Mouse (Mus musculus) heart, postnatal 0 days (tissue): ENCODE measurements at regions not wholly inside any gene's neighbourhood (a gene's known extent, or its start where the extent isn't known, plus 50 kb on each side); places are given as distances from the start of the nearest gene placed in this dataset.

Experiments
- ATAC-seq: fragments of 200-750 bp; cut with Nextera tagmentation; 2 replicates; pipeline ENCODE4 v1.8.0; 2017; ENCODE audit warnings: low read depth, moderate number of reproducible peaks, moderate library complexity; ENCODE audit not compliant: insufficient read depth
- DNase-seq: peaks from one replicate; pipeline ENCODE4 v3.0.0-alpha.2; 2016; ENCODE audit warnings: low spot score
- H3K27ac ChIP-seq: fragments of 300-500 bp; sonication (generic); 2 replicates; pipeline ENCODE4 v1.5.1; 2014; ENCODE audit warnings: low read depth, mild to moderate bottlenecking
- H3K27me3 ChIP-seq: fragments of 300-500 bp; sonication (generic); 2 replicates; pipeline ENCODE4 v1.6.1; 2014; ENCODE audit warnings: low read length, mixed read lengths; ENCODE audit not compliant: control insufficient read depth, insufficient read depth
- H3K36me3 ChIP-seq: fragments of 300-500 bp; sonication (generic); replicated peaks from 2 replicates; pipeline ENCODE4 v1.6.1; 2014; ENCODE audit warnings: low read length, mixed read lengths; ENCODE audit not compliant: control insufficient read depth, insufficient read depth
- H3K4me1 ChIP-seq: fragments of 300-500 bp; sonication (generic); 2 replicates; pipeline ENCODE4 v1.6.1; 2014; ENCODE audit warnings: antibody characterized with exemption; ENCODE audit not compliant: control insufficient read depth, insufficient read depth
- H3K4me2 ChIP-seq: fragments of 300-500 bp; sonication (generic); 2 replicates; pipeline ENCODE4 v1.6.1; 2014; ENCODE audit warnings: low read depth, mild to moderate bottlenecking, low read length, moderate library complexity
- H3K4me3 ChIP-seq: fragments of 300-500 bp; sonication (generic); 2 replicates; pipeline ENCODE4 v1.5.1; 2014; ENCODE audit warnings: low read depth, low read length
- H3K9ac ChIP-seq: fragments of 300-500 bp; sonication (generic); replicated peaks from 2 replicates; pipeline ENCODE4 v1.6.1; 2014; ENCODE audit warnings: low read depth, low read length, mixed read lengths
- H3K9me3 ChIP-seq: fragments of 300-500 bp; sonication (generic); replicated peaks from 2 replicates; pipeline ENCODE4 v1.6.1; 2016; ENCODE audit warnings: low read length; ENCODE audit not compliant: control insufficient read depth
- CTCF ChIP-seq: IDR thresholded peaks from 2 replicates; pipeline ENCODE4 v1.5.1; 2016; ENCODE audit warnings: antibody characterized with exemption, control low read depth, low read depth
- EP300 ChIP-seq: IDR thresholded peaks from 2 replicates; pipeline ENCODE4 v1.6.1; 2016; ENCODE audit warnings: antibody characterized with exemption, low read depth
- WGBS: fragments of 180-500 bp; shearing (Covaris S2); extraction: QIAGEN DNeasy Blood & Tissue Kit; methylation state at CpG from one replicate; pipeline ENCODE4 v1.1.7; 2014; 5-methylcytosine and 5-hydroxymethylcytosine counted together

GRCm38 (mm10) chr16:77431345-77431744, 170.5 kb downstream of the Gm11146 start:
- peaks cover 4% of the 10 kb centered on the region for H3K4me1 ChIP-seq
- no peaks in the 10 kb centered on the region for H3K36me3 ChIP-seq
- no peaks in the 10 kb centered on the region for H3K9me3 ChIP-seq
- no peak overlapping the region for H3K4me2 ChIP-seq
- H3K4me3 ChIP-seq: no peak overlapping the region
- TF ChIP-seq EP300 (no peak), CTCF (no peak)
- no peak for ATAC-seq
- 86% methylated on average over 4 of the region's 4 CpGs for WGBS
- DNase-seq: no peak
- H3K9ac ChIP-seq: no peak overlapping the region
- no peak overlapping the region for H3K27ac ChIP-seq
- H3K27me3 ChIP-seq: no peaks in the 10 kb centered on the region

GRCm38 (mm10) chr16:77422385-77423363, 179.2 kb downstream of the Gm11146 start:
- no peak for ATAC-seq
- WGBS: 76% methylated on average over 12 of the region's 12 CpGs
- H3K4me2 ChIP-seq: no peak overlapping the region

GRCm38 (mm10) chr16:77421591-77422024, 180.3 kb downstream of the Gm11146 start:
- H3K9me3 ChIP-seq: no peaks in the 10 kb centered on the region
- ATAC-seq (no peak), DNase-seq (no peak)
- H3K36me3 ChIP-seq: no peaks in the 10 kb centered on the region
- H3K9ac ChIP-seq: no peak overlapping the region
- 0 out of 2 replicates have a peak, but pooled peaks cover 4% of the 10 kb centered on the region for H3K4me1 ChIP-seq
- H3K27ac ChIP-seq: no peak overlapping the region
- TF ChIP-seq EP300 (no peak), CTCF (no peak)
- no peak overlapping the region for H3K4me2 ChIP-seq
- 64% methylated on average over 10 of the region's 10 CpGs for WGBS
- no peaks in the 10 kb centered on the region for H3K27me3 ChIP-seq
- H3K4me3 ChIP-seq: no peak overlapping the region

More at GRCm38 (mm10) chr16:77422385-77423363, 179.2 kb downstream of the Gm11146 start:
- DNase-seq: no peak
- no peak for TF ChIP-seq CTCF
- no peak for TF ChIP-seq EP300
- H3K9me3 ChIP-seq: no peaks in the 10 kb centered on the region
- H3K36me3 ChIP-seq: no peaks in the 10 kb centered on the region
- H3K27ac ChIP-seq: no peak overlapping the region
- no peak overlapping the region for H3K4me3 ChIP-seq
- H3K27me3 ChIP-seq: no peaks in the 10 kb centered on the region
- 0 out of 2 replicates have a peak, but pooled peaks cover 4% of the 10 kb centered on the region for H3K4me1 ChIP-seq
- no peak overlapping the region for H3K9ac ChIP-seq

- Histone ChIP-seq H3K9me3 (no peaks in the 10 kb centered on the region), H3K36me3 (no peaks in the 10 kb centered on the region), H3K4me1 (0 out of 2 replicates have a peak, but pooled peaks cover 4% of the 10 kb centered on the region), H3K9ac (no peak overlapping the region), H3K27me3 (no peaks in the 10 kb centered on the region), H3K27ac (no peak overlapping the region), H3K4me2 (no peak overlapping the region), H3K4me3 (no peak overlapping the region)
- TF ChIP-seq CTCF: no peak
- no peak for TF ChIP-seq EP300
- DNase-seq: no peak
- no peak for ATAC-seq
- 78% methylated on average over 6 of the region's 6 CpGs for WGBS
Measured at GRCm38 (mm10) chr16:77421001-77421400, 180.9 kb downstream of the Gm11146 start.

GRCm38 (mm10) chr16:77420136-77420860, 181.6 kb downstream of the Gm11146 start:
- WGBS: 83% methylated on average over 8 of the region's 8 CpGs

More at GRCm38 (mm10) chr16:77420136-77420860, 181.6 kb downstream of the Gm11146 start:
- Histone ChIP-seq H3K4me2 (no peak overlapping the region), H3K4me1 (0 out of 2 replicates have a peak, but pooled peaks cover 4% of the 10 kb centered on the region), H3K27me3 (no peaks in the 10 kb centered on the region), H3K9ac (no peak overlapping the region), H3K27ac (no peak overlapping the region), H3K36me3 (no peaks in the 10 kb centered on the region), H3K9me3 (no peaks in the 10 kb centered on the region), H3K4me3 (no peak overlapping the region)
- ATAC-seq (no peak), DNase-seq (no peak)
- TF ChIP-seq CTCF: no peak
- no peak for TF ChIP-seq EP300
